Mouse (Mus musculus): ENCODE measurements around the gene Irf4. TPM values are rescaled to one million over a fixed set of nuclear protein-coding genes. Genes with fewer than 3 reads are reported as not detected.

Gene Irf4
- total RNA-seq, 2 experiments from 2014 or later, result 0.26 TPM

DNA sequence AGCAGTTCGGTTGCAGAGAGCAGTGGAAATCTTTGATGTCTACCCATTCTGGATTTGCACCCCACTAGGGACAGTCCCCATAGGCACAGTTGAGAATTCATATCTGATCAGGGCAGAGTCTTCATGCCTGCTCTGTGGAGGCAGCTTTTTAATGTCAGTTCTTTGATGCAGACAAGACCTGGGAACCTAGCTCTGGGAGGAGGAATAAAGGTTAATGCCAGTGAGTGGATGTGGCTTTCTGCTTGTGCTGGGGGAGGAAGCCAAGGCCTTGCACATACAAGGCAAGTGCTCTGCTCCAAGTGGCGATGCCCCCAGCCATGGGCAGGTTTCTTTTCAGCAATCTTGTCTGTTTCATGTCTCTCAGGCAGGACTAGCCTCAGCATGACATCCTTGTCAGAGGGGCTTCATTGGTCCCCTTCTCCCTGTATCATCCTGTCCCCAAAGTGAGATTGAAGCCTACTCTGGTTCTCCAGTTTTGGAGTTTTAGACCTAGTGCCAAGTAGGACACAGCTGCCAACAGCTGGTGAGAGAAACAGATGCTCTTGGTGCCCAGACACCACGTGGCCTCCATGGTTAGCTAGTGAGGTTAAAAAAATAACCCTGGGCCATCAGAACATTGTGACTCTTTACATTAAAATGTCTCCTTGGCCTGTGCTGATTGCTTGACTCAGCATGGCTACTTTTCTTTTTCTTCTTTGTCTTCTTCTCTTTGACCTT is 11.5 kb downstream of the Irf4 start:
- DNase-seq (ENCODE audit: low spot score in 2 of 2), result no peak

DNA sequence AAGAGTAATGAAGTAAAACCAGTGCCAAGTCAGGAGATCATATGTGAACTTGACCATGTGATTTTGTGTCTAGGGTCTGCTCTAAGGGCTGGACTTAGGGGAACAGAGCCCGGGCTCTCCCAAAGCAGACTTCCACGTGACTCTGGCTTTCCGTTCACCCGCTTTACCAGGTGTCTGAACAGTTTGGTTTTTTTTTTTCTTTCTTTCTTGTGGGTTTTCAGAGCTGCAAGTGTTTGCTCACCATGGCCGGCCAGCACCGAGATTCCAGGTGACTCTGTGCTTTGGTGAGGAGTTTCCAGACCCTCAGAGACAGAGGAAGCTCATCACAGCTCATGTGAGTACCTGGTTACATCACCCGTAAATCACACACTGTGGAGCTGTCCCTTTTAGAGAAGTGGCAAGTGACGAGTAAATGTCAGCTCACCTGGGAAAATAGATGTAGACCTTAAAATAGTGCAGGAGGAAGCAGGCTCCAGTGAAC is 12.2 kb downstream of the Irf4 start:
- no peak for DNase-seq (ENCODE audit: low spot score in 2 of 2)

DNA sequence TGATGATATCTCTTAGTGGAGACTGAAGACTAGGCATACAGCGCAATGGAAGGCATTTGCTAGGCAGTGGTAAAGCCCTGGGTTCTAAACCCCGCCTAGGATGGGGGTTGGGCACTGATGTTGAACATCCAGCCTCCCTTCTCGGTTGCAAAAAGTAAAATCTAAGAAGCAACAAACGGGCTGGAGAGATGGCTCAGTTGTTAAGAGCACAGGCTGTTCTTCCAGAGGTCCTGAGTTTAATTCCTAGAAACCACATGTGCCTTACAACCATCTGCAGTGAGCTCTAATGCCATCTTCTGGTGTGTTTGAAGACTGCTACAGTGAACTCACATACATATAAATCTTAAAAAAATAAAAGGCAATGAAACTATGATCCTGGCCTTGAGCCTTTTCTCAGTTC is 13.2 kb downstream of the Irf4 start:
- DNase-seq (ENCODE audit: low spot score in 2 of 2), result no peak

DNA sequence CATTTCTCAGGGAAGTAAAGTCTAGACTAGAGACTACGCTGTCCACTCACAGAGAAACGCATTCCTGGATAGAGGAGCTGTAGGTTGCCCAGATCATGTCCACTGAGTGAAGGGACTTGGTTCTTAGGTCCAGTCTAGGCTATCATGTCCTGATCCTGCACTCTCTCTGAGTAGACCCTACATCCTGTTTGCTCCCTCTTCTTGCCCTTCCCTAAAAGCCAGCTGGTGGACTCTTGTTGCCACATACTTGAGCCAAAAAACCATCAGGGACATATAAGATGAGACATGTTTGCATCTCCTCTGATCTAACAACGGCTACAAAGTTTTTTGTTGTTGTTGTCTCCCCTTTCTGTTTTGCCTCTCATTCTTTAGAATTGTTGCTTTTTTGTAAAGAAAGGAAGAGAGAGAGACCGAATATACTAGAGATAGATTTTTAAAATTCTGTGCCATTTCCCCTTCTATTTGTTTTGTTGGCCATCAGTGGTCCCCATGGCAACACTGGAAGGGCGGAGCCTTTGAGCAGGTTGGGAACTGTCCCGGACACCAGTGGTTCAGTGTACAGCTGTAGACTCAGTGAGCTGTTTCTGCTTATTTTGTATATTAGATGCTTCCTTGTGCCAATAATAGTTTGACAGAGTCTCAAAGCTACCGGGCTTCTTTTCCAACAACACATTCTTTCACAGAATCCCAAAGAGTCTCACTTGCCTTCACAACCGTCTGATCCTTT is 15.2 kb downstream of the Irf4 start:
- DNase-seq (ENCODE audit: low spot score in 2 of 2), result no peak

DNA sequence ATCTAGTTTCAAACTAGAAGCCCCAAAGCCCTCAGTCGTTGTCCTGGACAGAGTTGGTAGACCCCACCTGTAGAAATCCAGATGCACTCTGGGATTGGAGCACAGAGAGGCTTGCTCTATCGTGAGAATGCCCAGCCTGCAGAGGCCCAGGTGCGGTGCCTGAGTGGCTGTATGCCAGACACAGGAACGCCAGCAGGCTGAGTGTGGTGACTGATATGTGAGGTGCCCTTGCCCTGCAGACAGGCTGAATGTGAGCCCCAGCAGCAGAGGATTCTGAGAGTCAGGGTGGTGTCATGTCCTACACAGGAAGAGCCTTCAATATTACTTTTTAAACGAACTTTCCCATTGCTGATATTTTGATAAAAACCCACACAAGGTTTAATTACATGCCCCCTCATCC is 16.9 kb downstream of the Irf4 start:
- DNase-seq (ENCODE audit: low spot score in 2 of 2), result no peak

DNA sequence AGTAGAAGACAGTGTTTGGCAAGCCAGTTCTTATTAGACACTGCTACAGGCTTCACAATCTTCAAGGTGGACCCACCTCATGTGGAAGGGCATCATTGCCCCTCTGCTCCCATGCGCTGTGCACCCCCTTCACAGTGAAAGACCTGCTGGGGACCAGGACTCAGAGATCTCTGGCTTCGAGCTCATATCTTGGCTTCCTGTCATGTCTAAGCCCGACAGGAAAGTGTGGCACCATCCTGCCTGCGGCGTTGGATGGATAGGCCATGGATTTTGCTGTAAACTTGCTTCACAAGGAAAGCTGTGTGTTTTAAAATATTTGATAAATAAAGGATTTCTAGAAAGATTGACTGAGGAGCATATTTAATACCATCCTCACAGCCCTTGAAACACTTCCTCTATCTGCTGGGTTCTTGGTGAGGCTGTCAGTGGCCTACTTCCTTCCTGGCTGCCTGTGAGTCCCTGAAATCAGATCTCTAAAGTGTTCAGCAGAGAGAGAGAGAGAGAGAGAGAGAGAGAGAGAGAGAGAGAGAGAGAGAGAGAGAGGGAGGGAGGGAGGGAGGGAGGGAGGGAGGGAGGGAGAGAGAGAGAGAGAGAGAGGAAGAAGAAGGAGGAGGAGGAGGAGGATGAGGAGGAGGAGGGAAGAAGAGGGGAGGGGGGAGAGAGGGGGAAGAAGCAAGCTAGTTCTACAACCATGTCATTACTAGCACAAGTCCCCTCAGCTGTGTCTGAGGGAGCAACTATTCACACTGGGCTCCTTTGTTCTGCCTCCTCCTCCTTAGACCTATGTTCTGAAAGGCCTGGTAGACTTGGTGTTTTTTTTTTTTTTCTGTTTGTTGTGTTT is 17.8 kb downstream of the Irf4 start:
- DNase-seq (ENCODE audit: low spot score in 2 of 2), result no peak

DNA sequence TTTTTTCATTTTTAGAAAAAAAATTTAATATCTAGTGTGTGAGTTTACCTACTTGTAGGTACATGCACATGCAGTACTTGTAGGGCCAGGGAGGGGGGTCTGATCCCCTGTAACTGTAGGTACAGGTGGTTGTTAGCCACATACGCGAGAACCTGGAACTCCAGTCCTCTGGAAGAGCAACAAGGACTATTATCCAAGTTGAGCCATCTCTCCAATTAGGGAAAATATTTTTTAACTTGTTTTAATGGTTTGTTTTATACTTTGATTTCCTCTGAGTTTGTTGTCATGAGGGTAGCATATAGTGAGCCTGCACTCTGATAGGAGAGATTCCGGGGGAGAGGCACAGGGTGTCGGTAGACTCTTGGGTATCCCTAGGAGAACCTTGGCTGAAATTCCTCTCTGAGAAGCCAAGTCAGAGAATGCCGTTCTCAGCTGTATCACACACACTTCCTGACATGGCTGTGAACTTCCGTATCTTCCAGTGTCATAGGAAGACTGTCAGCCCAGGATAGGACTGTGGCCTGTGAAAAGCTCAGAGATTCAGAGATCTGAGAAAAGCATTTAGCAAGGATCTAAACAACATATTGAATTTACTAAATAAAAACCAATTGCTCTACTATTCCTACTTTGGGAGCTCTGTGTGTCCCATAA is 18.6 kb downstream of the Irf4 start:
- no peak for DNase-seq (ENCODE audit: low spot score in 2 of 2)

DNA sequence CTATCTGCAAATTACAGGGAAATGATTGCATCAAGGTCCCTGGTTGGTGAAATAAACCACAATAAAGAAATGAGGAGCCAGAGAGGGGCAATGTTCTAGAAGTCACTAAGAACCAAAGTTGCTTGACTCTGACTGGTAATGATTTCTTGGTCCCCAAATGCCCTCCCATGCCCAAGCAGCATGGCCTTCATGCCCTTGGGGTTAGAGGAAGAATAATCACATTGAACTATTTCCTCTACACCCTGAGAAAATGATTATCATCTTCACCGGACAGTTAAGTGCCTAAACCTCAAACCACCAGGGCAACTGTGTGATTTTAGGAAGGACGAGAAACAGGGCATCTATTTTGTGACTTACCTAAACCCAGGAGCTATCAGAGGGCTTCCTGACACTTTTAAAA is 27.0 kb downstream of the Irf4 start:
- no peak for DNase-seq (ENCODE audit: low spot score in 2 of 2)

DNA sequence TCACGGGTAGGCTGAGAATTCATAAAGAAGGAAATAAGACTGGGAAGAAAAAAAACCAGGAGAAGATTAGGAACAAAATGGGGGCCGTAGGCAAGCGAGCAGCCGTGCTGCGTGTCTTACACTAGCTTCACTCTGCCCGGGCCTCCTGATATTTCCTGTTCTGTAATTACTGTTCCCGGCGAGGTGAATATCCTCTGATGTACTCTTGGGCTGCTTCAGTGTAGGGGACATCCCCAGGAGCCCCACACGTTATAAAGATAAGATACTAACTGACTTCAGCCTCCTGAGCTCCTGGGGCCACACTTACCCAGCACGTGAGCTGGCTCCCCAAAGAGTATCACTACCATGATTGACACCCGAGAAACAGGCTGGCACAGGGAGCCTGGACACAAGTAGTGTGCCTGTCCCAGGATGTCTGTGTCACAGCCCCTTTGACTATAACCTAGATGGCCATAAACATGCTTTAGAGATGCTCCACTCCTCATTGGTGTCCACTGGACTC is 28.7 kb downstream of the Irf4 start:
- no peak for DNase-seq (ENCODE audit: low spot score in 2 of 2)

DNA sequence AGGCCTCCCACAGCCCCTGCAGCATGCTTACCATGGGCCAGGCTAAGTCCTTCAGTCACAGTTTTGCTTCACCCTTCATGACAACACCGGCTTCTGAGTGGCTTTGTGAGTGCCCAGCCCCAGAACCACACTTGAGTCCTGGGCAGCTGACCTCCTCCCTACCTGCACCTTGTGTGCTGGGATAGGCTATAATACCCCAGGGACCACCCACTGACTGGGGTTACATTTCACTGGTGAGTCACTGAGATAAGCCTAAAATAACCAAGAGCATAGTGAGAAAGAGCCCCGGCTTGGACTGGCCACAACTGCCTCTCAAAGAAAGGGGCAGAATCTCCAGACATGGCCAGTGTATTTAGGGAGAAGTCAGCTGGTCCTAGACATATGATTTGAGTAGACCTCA is 32.9 kb downstream of the Irf4 start:
- DNase-seq (ENCODE audit: low spot score in 2 of 2), result no peak

DNA sequence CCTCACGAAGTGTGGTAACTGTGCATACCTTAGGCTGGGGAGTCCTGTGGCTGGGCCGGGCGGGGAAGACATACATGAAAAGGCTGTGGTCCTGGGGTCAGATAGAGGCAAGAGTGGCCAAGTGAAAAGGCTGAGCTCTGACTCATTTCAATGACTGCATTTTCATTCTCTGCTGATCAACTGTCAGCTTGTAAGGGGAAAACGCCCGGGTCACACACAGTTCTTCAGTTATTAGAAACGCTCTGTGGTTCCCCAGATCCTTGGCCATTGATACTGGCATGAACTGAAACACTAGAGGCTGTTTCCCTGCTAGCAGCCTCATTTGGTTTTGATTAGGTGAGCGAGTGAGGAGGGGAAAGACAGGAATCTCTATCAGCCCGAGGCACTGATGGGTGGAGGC is 33.4 kb downstream of the Irf4 start:
- DNase-seq (ENCODE audit: low spot score in 2 of 2), result no peak

DNA sequence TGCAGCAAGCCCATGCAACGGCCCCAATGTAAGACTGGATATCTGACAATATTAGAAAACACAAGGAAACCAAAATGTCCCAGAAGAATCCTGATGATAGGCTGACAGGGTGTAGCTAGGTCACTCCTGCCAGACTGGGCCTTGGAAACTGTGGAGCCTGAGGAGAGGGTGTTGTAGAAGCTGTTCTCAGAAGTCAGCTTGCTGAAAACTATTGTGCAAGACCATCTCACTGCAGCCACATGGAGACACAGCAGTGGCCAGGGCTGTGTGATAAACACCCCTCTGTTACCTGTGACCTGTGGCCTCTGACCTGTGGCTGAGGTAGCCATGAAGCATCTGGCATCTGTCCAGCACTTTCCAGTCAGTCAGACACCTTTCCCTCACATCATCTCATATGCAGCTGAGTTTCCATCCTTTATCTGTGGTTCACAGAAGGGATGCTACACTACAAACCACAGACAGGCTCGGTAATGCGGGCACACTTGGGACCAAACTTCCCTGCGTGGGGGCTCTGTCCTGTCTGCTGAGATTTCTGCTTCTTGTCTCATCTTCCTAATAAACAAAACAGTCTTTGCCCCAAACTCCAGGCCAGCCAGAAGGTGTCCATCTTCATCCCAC is 36.5 kb downstream of the Irf4 start:
- DNase-seq (ENCODE audit: low spot score in 2 of 2), result no peak

DNA sequence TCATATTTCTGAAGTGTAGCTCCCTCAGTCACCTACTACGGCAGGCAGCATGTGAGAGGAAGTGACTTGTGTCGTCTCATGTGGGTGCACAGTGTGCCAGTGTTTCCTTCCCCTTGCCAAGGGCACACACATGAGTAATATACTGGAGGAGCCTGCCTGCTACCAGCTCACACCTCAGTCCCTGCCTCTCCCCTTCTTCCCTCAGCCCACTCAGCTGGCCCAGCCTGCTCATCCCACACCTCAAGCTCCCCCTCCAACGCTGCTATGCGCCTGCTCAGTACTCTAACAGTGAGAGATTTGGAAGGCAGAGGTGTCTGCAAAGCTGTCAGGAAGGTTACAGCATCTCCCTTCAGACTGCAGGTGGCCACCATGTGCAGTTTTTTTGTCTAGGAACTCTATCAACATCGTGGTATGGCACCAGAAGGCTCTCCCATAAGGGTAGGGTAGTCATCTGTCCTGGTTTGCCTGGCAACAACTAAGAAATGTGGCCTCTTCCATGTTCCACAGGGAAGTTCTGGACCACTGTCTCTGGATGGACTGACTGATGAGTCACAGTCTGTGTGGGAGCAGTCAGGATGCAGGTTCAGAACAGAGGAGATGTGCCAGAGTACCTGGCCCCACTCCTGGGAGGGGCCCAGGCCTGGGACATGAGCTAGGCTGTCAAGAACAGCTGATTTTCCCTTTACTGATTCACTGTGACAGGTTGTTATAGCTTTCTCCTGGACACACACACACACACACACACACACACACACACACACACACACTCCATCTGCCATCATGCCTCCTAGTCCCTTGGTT is 37.4 kb downstream of the Irf4 start:
- DNase-seq (ENCODE audit: low spot score in 2 of 2), result peak; percentile 73 to 85

DNA sequence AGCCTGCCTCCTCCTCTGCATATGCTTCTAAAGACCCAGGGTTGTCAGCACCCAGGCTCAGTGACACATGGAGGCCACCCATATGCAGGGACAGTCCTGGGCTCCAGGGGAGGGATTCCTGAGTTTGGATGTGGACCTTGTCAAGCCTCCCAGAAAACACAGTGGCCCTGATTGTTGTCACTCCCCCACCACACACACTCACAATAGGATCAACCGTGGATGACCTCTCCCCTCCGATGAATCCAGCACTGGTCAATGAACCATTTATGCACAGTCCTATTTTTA is 38.0 kb downstream of the Irf4 start:
- no peak for DNase-seq (ENCODE audit: low spot score in 2 of 2)

DNA sequence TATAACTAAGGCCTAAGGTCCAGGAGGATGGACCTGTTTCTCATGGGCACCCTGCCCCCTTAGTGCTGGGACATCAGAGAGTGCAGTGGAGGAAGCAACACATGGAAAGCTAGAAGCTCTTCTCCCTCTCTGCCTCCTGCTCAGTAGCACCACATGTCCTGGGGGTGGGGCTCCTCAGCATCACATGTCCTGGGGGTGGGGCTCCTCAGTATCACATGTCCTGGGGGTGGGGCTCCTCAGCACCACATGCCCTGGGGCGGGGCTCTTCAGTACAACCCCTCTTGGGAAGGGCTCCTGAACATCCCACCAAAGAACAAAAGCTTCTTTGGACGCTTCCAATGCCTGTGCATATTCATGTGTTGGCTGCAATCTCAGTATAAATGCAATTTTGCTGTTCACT is 38.5 kb downstream of the Irf4 start:
- no peak for DNase-seq (ENCODE audit: low spot score in 2 of 2)

DNA sequence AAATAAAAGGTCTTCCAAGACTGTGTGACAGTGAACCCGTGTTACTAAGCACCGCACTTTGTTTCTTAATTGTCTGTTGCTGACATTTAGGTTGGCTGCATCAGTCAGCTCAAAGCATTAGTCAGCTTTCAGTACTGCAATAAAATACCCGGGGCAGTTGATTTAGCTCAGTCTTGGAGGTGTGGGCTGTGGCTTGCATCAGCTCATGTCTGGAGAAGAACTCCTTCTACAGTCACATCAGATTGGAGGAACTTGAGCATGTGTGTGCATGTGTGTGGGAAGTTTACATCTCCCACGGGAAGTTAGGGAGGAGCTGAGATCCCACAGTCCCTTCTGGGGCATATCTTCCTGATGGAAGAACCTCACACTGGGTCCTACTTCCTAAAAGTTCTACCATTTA is 38.9 kb downstream of the Irf4 start:
- no peak for DNase-seq (ENCODE audit: low spot score in 2 of 2)

DNA sequence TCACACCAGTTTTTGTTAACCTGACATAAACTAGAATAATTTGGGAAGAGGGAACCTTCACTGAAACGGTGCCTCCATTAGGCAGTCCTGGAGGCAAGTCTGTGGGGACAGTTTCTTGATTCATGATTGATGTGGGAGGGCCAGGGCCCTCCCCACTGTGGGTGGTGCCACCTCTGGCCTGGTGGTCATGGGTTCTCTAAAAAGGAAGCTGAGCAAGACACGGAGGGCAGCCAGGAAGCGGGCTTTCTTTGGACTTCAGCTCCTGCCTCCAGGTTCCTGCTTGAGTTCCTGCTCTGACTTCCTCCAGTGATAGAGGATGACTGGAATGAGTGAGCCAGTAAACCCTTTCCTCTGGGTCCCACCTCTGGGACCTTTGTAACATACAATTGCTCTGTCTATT is 39.4 kb downstream of the Irf4 start:
- DNase-seq (ENCODE audit: low spot score in 2 of 2), result no peak

DNA sequence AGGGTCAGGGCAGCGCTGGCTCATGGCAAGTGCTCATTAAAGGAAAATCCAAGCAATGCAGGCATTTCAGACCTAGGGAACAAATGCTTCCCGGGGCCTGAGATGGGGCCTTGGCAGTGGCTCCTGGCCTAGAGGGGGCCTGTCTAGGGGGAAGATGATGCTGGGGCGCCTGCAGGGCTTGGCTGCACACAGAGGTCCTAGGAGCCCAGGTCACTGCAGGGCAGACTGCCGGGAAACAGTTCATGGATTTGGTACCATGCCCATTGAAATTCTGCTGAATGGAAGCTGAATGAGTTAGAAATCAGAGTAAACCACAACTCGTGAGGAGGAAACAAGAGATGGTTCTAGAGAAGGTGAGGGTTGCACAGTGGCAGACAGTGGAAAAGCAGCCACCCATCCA is 41.0 kb downstream of the Irf4 start:
- DNase-seq (ENCODE audit: low spot score in 2 of 2), result no peak

DNA sequence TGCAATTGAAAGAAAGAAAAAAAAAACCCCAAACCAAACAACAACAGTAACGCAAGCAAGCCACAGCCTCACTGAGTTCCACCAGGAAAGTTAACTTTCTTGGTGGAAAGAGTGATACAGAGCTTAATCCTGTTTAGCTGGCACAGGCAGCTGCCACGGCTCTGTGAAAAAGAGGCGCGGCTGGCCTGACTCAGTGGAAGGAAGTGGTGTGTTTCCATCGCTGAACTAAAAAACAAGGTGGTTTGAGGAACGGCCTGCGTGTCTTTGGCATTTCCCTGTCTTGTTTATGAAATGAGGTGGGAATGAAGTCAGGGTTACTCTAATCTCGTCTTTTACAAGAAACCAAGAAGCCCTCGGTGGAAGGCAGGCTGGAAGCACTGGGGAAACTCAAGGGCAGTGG is 43.3 kb downstream of the Irf4 start:
- no peak for DNase-seq (ENCODE audit: low spot score in 2 of 2)

DNA sequence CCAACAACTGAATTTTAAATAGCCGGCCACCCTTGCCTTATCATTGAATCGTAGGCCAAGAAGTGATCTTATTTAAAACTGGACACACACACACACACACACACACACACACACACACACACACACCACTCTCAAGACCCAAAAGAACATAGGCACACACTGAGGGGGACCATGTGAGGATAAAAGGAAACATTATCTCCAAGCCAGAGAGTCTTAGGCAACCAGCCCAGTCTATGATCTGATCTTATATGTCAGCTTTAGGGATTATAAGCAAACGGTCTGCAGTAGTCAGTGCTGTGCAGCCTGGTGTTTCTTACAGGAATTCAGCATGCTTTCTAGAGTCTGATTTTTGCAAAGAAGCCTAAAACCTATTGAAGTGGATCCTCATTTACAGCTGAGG is 43.7 kb downstream of the Irf4 start:
- no peak for DNase-seq (ENCODE audit: low spot score in 2 of 2)
